Mouse (Mus musculus) bone marrow, adult 2 months (tissue): Measurements from ENCODE around the gene Bcam.

Source experiments
- CTCF ChIP-seq: fragments of 200-500 bp; IDR thresholded peaks from 2 replicates; pipeline ENCODE4 v1.5.1; 2011; ENCODE audit warnings: low read length, control low read depth; ENCODE audit not compliant: control insufficient read depth, insufficient read depth
- POLR2A ChIP-seq: fragments of 200-500 bp; IDR thresholded peaks from 2 replicates; pipeline ENCODE4 v1.6.1; 2011; ENCODE audit warnings: low read depth, mild to moderate bottlenecking, control low read depth, low read length, borderline replicate concordance; ENCODE audit not compliant: control insufficient read depth

GRCm38 (mm10) chr7:19816224-19816771, 45.5 kb upstream of the Bcam start:
- TF ChIP-seq POLR2A (0 out of 2 replicates have a peak, but pooled peaks have one; percentile 28), CTCF (no peak)
